Mouse (Mus musculus) midbrain, postnatal 0 days (tissue): Measurements from ENCODE around the gene Osgepl1. TPM values are rescaled to one million over a fixed set of nuclear protein-coding genes. Genes with fewer than 3 reads are reported as not detected.
"Not testable (repeated sequence)": the region's sequence is repeated elsewhere in the genome, so short reads cannot be mapped to it uniquely, and the experiment has no call there.

ENCODE experiments used
- ATAC-seq: fragments of 200-750 bp; cut with Nextera tagmentation; 2 replicates; pipeline ENCODE4 v1.8.0; 2017; ENCODE audit warnings: moderate number of reproducible peaks, mild to moderate bottlenecking, moderate TSS enrichment, moderate library complexity; ENCODE audit not compliant: low FRiP score
- DNase-seq: peaks from one replicate; pipeline ENCODE4 v3.0.0-alpha.2; 2015; ENCODE audit warnings: low spot score
- H3K27ac ChIP-seq: fragments of 300-500 bp; sonication (generic); 2 replicates; pipeline ENCODE4 v1.5.1; 2014; ENCODE audit warnings: low read depth, mild to moderate bottlenecking, low read length, mixed read lengths
- H3K27me3 ChIP-seq: fragments of 300-500 bp; sonication (generic); 2 replicates; pipeline ENCODE4 v1.6.1; 2014; ENCODE audit warnings: low read length, control low read depth, mixed read lengths; ENCODE audit not compliant: insufficient read depth
- H3K36me3 ChIP-seq: fragments of 300-500 bp; sonication (generic); 2 replicates; pipeline ENCODE4 v1.6.1; 2014; ENCODE audit warnings: low read length, control low read depth, mixed read lengths; ENCODE audit not compliant: insufficient read depth
- H3K4me1 ChIP-seq: fragments of 300-500 bp; sonication (generic); 2 replicates; pipeline ENCODE4 v1.6.1; 2014; ENCODE audit warnings: mild to moderate bottlenecking, control low read depth, antibody characterized with exemption, low read length, mixed read lengths; ENCODE audit not compliant: insufficient read depth
- H3K4me2 ChIP-seq: fragments of 300-500 bp; sonication (generic); 2 replicates; pipeline ENCODE4 v1.6.1; 2014; ENCODE audit warnings: low read depth, mild to moderate bottlenecking, low read length, mixed read lengths; ENCODE audit not compliant: poor library complexity, severe bottlenecking
- H3K4me3 ChIP-seq: fragments of 300-500 bp; sonication (generic); 2 replicates; pipeline ENCODE4 v1.5.1; 2014; ENCODE audit warnings: low read depth, mild to moderate bottlenecking, low read length, moderate library complexity
- H3K9ac ChIP-seq: fragments of 300-500 bp; sonication (generic); replicated peaks from 2 replicates; pipeline ENCODE4 v1.6.1; 2014; ENCODE audit warnings: mild to moderate bottlenecking, low read length, moderate library complexity, mixed read lengths; ENCODE audit not compliant: poor library complexity, severe bottlenecking
- H3K9me3 ChIP-seq: fragments of 300-500 bp; sonication (generic); 2 replicates; pipeline ENCODE4 v1.6.1; 2016; ENCODE audit warnings: low read length, control low read depth
- CTCF ChIP-seq: IDR thresholded peaks from 2 replicates; pipeline ENCODE4 v1.5.1; 2016; ENCODE audit warnings: antibody characterized with exemption, mild to moderate bottlenecking
- WGBS: fragments of 180-500 bp; shearing (Covaris S2); extraction: QIAGEN DNeasy Blood & Tissue Kit; methylation state at CpG from one replicate; pipeline ENCODE4 v1.1.7; 2014; 5-methylcytosine and 5-hydroxymethylcytosine counted together
- polyA plus RNA-seq: library from polyadenylated mRNA; unstranded; fragments of >200 nt; fragmentation: Nextera tagmentation; extraction: Ambion mirVana; gene quantifications from 2 replicates; pipeline ENCODE4 v1.2.1, GENCODE M21; 2015
- total RNA-seq: library from RNA; depleted of rRNA; stranded (reverse); fragments of >200 nt; gene quantifications from 2 replicates; pipeline ENCODE4 v1.2.3, GENCODE M21; 2014; rRNA removed

Gene Osgepl1
- total RNA-seq (7.2 and 18.5 TPM in 2 replicates), polyA plus RNA-seq (17.0 and 19.7 TPM in 2 replicates)

GRCm38 (mm10) chr1:53312989-53313967 is at the start of gene Osgepl1:
Gene Osgepl1 (plus strand): TSS chr1:53313624.
- WGBS, result 3% methylated on average over 27 of the region's 27 CpGs
- TF ChIP-seq CTCF, result peak; percentile 56
- H3K4me3 ChIP-seq, result peak within 1 kb of the TSS; percentile 68

GRCm38 (mm10) chr1:53264958-53265612 is 48.3 kb upstream of the Osgepl1 start:
- not testable (repeated sequence) for H3K9ac ChIP-seq, H3K27me3 ChIP-seq, H3K4me3 ChIP-seq, ATAC-seq, H3K36me3 ChIP-seq, H3K4me2 ChIP-seq, H3K9me3 ChIP-seq, H3K27ac ChIP-seq, DNase-seq, H3K4me1 ChIP-seq

More at GRCm38 (mm10) chr1:53312989-53313967, at the start of gene Osgepl1:
- Histone ChIP-seq H3K4me2 (peak within 1 kb of the TSS; percentile 70), H3K9ac (peak within 1 kb of the TSS; percentile 74), H3K4me1 (no peaks in the 10 kb centered on the region), H3K9me3 (no peaks in the 10 kb centered on the region), H3K36me3 (peaks cover 7% of the 10 kb centered on the region; the same call in 1 of the 2 replicates), H3K27me3 (no peaks in the 10 kb centered on the region), H3K27ac (peak within 1 kb of the TSS; percentile 77)
- DNase-seq (peak; percentile 93), ATAC-seq (peak; percentile 97)

GRCm38 (mm10) chr1:53269901-53270300 is 43.5 kb upstream of the Osgepl1 start:
- 91% methylated on average over 3 of the region's 3 CpGs for WGBS
- H3K9me3 ChIP-seq, result no peaks in the 10 kb centered on the region
- DNase-seq (no peak), ATAC-seq (no peak)
- no peak overlapping the region for H3K27ac ChIP-seq
- H3K4me1 ChIP-seq, result no peaks in the 10 kb centered on the region
- no peak for TF ChIP-seq CTCF
- H3K4me3 ChIP-seq, result no peak overlapping the region
- H3K27me3 ChIP-seq, result no peaks in the 10 kb centered on the region
- H3K4me2 ChIP-seq, result no peak overlapping the region
- H3K9ac ChIP-seq, result no peak overlapping the region
- H3K36me3 ChIP-seq, result no peaks in the 10 kb centered on the region

- H3K27me3 ChIP-seq, result no peaks in the 10 kb centered on the region
- peak; percentile 69 for ATAC-seq
- H3K36me3 ChIP-seq, result no peaks in the 10 kb centered on the region
- DNase-seq, result peak; percentile 72
- no peak overlapping the region for H3K9ac ChIP-seq
- TF ChIP-seq CTCF, result peak; percentile 85
- H3K9me3 ChIP-seq, result no peaks in the 10 kb centered on the region
- H3K27ac ChIP-seq, result no peak overlapping the region
- H3K4me3 ChIP-seq, result no peak overlapping the region
- no peak overlapping the region for H3K4me2 ChIP-seq
- no peaks in the 10 kb centered on the region for H3K4me1 ChIP-seq
These were observed 40.8 kb upstream of the Osgepl1 start for GRCm38 (mm10) chr1:53272646-53273045.

GRCm38 (mm10) chr1:53291197-53291596 is 22.2 kb upstream of the Osgepl1 start:
- H3K9me3 ChIP-seq, result no peaks in the 10 kb centered on the region
- H3K27me3 ChIP-seq, result no peaks in the 10 kb centered on the region
- H3K4me2 ChIP-seq, result no peak overlapping the region
- WGBS, result 82% methylated on average over 3 of the region's 3 CpGs
- H3K36me3 ChIP-seq, result no peaks in the 10 kb centered on the region
- no peaks in the 10 kb centered on the region for H3K4me1 ChIP-seq
- ATAC-seq (no peak), DNase-seq (no peak)
- H3K9ac ChIP-seq, result no peak overlapping the region
- H3K4me3 ChIP-seq, result no peak overlapping the region
- no peak for TF ChIP-seq CTCF
- no peak overlapping the region for H3K27ac ChIP-seq
